12 mouse cellular contexts compared by ENCODE assay signal in the genomic region with DNA sequence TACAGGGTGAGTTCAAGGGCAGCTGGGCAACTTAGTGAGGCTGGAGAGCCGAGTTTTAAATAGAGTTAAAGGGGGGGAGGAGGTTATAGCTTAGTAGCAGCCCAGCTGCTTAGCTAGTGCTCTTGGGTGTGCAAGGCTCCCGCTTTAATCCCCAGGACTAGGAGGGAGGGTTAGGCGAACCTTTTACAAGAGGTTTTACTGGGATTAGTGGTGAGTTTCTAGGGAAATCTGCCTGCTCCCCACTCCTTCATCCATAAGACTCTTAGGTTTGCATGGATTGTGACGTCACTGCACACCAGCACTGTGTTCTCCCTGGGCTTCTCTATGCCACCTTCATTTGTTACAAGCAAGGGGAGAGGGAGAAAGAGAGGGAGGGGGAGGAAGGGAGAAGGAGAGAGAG.
DNase-seq lines count a peak whose midpoint lies in the region; ATAC-seq and TF ChIP-seq lines count a peak whose summit lies in the region.
"Had no signal": no experiment of that assay in that cellular context is flagged by ENCODE, and none has a peak within 500 bp of the region (broad histone marks: within the 10 kb centered on the region; RNA-seq: fewer than 3 reads in every experiment).

No protein-coding gene starts in this region.

- H3K4me3 ChIP-seq in heart, embryonic 10.5 days = no peak overlapping the region
- no peak overlapping the region for H3K4me3 ChIP-seq in lung, postnatal 0 days (ENCODE audit: low read depth, low read length)
- no peak overlapping the region for H3K4me3 ChIP-seq in brown adipose tissue, adult 24 weeks (ENCODE audit: insufficient read depth, low read depth, low read length)
- H3K4me3 ChIP-seq: hindbrain, embryonic 13.5 days; limb, embryonic 12.5 days; neural tube, embryonic 13.5 days had no signal

- H3K36me3 ChIP-seq in heart, embryonic 10.5 days = no peaks in the 10 kb centered on the region
- no peaks in the 10 kb centered on the region for H3K36me3 ChIP-seq in lung, postnatal 0 days (ENCODE audit: insufficient read depth, low read length)
- H3K36me3 ChIP-seq: hindbrain, embryonic 13.5 days; limb, embryonic 12.5 days; neural tube, embryonic 13.5 days had no signal

- intact Hi-C loops in left cerebral cortex, postnatal 36 days (cut with DNase I) = no loop called here

- H3K27ac ChIP-seq in heart, embryonic 10.5 days = peak overlapping the region; percentile 47; the same call in 1 of the 2 replicates
- H3K27ac ChIP-seq in lung, postnatal 0 days (ENCODE audit: low read length) = no peak overlapping the region
- peak overlapping the region; percentile 48; the same call in 1 of the 2 replicates for H3K27ac ChIP-seq in brown adipose tissue, adult 24 weeks (replicated peaks; ENCODE audit: low read depth, low read length)
- H3K27ac ChIP-seq: hindbrain, embryonic 13.5 days; kidney, postnatal 0 days; neural tube, embryonic 13.5 days had no signal

- no peak overlapping the region for H3K9ac ChIP-seq in lung, postnatal 0 days (replicated peaks; ENCODE audit: low read depth)
- H3K9ac ChIP-seq: hindbrain, embryonic 13.5 days; limb, embryonic 12.5 days; neural tube, embryonic 13.5 days had no signal

- no peak for ATAC-seq in lung, postnatal 0 days

- no peak for TF ChIP-seq EP300 in lung, postnatal 0 days (IDR thresholded peaks at IDR 0.05)

- peaks cover 17% of the 10 kb centered on the region for H3K4me1 ChIP-seq in heart, embryonic 10.5 days
- H3K4me1 ChIP-seq in lung, postnatal 0 days (ENCODE audit: insufficient read depth, low read depth, low read length) = peaks cover 5% of the 10 kb centered on the region; the same call in 1 of the 2 replicates
- peaks cover 7% of the 10 kb centered on the region; the same call in 1 of the 2 replicates for H3K4me1 ChIP-seq in brown adipose tissue, adult 24 weeks (ENCODE audit: control insufficient read depth, insufficient read depth, insufficient read length, low read length)
- H3K4me1 ChIP-seq: hindbrain, embryonic 13.5 days; neural tube, embryonic 13.5 days had no signal

- no peak for DNase-seq in heart, embryonic 10.5 days (ENCODE audit: low spot score)
- no peak for DNase-seq in heart, postnatal 4 days
- peak; percentile 31 for DNase-seq in lung, postnatal 0 days (ENCODE audit: low spot score)
- DNase-seq in lung, postnatal 10 days = no peak
- peak; percentile 85 for DNase-seq in retina, postnatal 1 day
- no peak for DNase-seq in urinary bladder, postnatal 25 days (ENCODE audit: low spot score)
- no peak for DNase-seq in left cerebral cortex, postnatal 36 days (ENCODE audit: low spot score in 2 of 2)

- 26% methylated on average over 4 of the region's 4 CpGs for WGBS in heart, embryonic 10.5 days
- 31% methylated on average over 4 of the region's 4 CpGs for WGBS in lung, postnatal 0 days

- no peak overlapping the region for H3K4me2 ChIP-seq in lung, postnatal 0 days (replicated peaks; ENCODE audit: low read depth, low read length)
- H3K4me2 ChIP-seq: hindbrain, embryonic 13.5 days; limb, embryonic 12.5 days; neural tube, embryonic 13.5 days had no signal

- no peaks in the 10 kb centered on the region for H3K9me3 ChIP-seq in heart, embryonic 10.5 days
- H3K9me3 ChIP-seq in lung, postnatal 0 days (ENCODE audit: low read length) = no peaks in the 10 kb centered on the region
- H3K9me3 ChIP-seq: hindbrain, embryonic 13.5 days; limb, embryonic 12.5 days; neural tube, embryonic 13.5 days had no signal

- H3K27me3 ChIP-seq in heart, embryonic 10.5 days (ENCODE audit: insufficient read depth, poor library complexity, severe bottlenecking) = no peaks in the 10 kb centered on the region
- H3K27me3 ChIP-seq in lung, postnatal 0 days (replicated peaks; ENCODE audit: insufficient read depth, low read length) = no peaks in the 10 kb centered on the region
- H3K27me3 ChIP-seq: hindbrain, embryonic 13.5 days; limb, embryonic 12.5 days; neural tube, embryonic 13.5 days had no signal

- no peak for TF ChIP-seq CTCF in lung, postnatal 0 days (IDR thresholded peaks at IDR 0.05)

Comparison
In these comparisons a context has a peak if more than half of its experiments do, and no peak if none do; other contexts are left out.
1. DNase-seq: peak in lung, postnatal 0 days (single experiment) and retina, postnatal 1 day (single experiment); none in heart, embryonic 10.5 days (single experiment), heart, postnatal 4 days (single experiment), lung, postnatal 10 days (single experiment), urinary bladder, postnatal 25 days (single experiment) and left cerebral cortex, postnatal 36 days (0 of 2).